Mouse (Mus musculus): Measurements from ENCODE around the gene Nme6. TPM values are rescaled to one million over a fixed set of nuclear protein-coding genes. Genes with fewer than 3 reads are reported as not detected.

Nme6 gene
- polyA plus RNA-seq, 1 experiment from 2014 or later, result 53.4 TPM

DNA sequence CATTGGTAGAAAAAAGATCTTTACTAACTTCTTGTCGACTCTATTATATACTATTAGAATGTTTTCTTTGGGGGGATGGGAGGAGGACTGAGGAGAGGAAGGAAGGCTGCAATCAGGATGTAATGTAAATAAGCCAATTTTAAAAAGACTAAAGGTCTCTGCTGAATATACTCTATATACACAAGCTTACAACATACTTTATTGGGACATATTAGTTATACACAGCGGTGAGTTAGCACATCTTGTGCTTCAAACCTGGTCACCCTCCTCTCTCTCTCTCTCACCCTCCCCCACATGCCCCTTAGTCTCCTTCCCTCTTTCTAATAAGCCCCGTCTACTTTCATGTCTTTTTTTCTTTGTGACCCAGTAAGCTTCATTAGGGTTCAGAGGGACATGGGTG, 24.7 kb upstream of the Nme6 start:
- no peak overlapping the region for H3K9ac ChIP-seq (ENCODE audit: low read depth, low read length)
- H3K9me3 ChIP-seq (ENCODE audit: control insufficient read depth, low read length), result no peaks in the 10 kb centered on the region
- H3K36me3 ChIP-seq (ENCODE audit: control insufficient read depth, insufficient read depth, low read length), result no peaks in the 10 kb centered on the region
- no peaks in the 10 kb centered on the region for H3K27me3 ChIP-seq (replicated peaks; ENCODE audit: control insufficient read depth, insufficient read depth, low read length)
- 44% methylated on average over 3 of the region's 3 CpGs for WGBS
- DNase-seq (ENCODE audit: low spot score) (no peak), ATAC-seq (ENCODE audit: low read depth) (no peak)
- no peak overlapping the region for H3K27ac ChIP-seq (replicated peaks; ENCODE audit: low read depth, low read length)
- H3K4me3 ChIP-seq (ENCODE audit: low read depth, low read length), result no peak overlapping the region
- H3K4me2 ChIP-seq (ENCODE audit: low read depth, low read length), result no peak overlapping the region
- no peaks in the 10 kb centered on the region for H3K4me1 ChIP-seq (ENCODE audit: control insufficient read depth, insufficient read depth, low read length)

DNA sequence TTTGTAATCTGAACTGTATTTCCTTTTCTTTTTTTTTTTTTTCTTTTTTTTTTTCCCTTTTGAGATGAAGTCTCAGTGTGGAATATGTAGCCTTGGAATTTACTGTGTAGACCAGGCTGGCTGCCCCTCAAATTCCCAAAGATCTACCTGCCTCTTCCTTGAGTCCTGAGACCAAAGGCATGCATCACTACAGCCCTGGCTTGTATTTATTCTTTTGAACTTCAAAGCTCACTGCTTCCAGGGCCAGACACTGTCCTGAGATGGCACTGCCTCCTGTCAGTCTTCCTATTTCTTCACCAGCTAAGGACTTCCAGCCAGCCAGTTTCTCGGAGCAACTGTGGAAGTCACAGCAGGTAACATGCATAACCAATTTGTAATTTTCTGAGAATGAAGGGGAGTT, 20.6 kb upstream of the Nme6 start, which contains the start of gene Spink8:
TSS of gene Spink8 (plus strand) at position 301 of the 400 bp plus-strand sequence.
- DNase-seq (ENCODE audit: low spot score), result no peak
- Histone ChIP-seq H3K9me3 (ENCODE audit: control insufficient read depth, low read length) (no peaks in the 10 kb centered on the region), H3K9ac (ENCODE audit: low read depth, low read length) (no peak within 1 kb of the TSS), H3K27ac (replicated peaks; ENCODE audit: low read depth, low read length) (no peak within 1 kb of the TSS), H3K36me3 (ENCODE audit: control insufficient read depth, insufficient read depth, low read length) (no peaks in the 10 kb centered on the region), H3K4me1 (ENCODE audit: control insufficient read depth, insufficient read depth, low read length) (no peaks in the 10 kb centered on the region), H3K27me3 (replicated peaks; ENCODE audit: control insufficient read depth, insufficient read depth, low read length) (no peaks in the 10 kb centered on the region), H3K4me2 (ENCODE audit: low read depth, low read length) (no peak within 1 kb of the TSS), H3K4me3 (ENCODE audit: low read depth, low read length) (no peak within 1 kb of the TSS)
- WGBS, result 55% methylated on average over 1 of the region's 1 CpGs
- no peak for ATAC-seq (ENCODE audit: low read depth)

DNA sequence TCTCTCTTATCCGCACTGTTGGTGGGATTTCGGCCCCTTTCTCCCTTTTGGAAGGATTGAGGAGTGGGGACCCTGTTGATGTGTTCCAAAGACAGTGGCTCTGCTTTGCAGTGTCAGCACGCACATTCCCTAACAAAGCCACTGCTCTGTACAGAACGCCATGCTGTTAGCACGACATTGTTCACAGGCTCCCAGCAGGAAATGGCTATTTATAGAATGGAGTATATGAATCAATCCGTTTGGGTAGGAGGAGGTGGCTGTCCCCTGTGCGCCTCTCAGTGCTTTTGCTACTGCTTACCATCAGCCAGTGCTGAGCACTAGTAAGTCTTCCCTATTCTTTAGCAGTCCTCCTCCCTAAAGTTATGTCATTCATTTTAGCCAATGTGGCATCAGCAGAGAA, 19.1 kb upstream of the Nme6 start:
- DNase-seq (ENCODE audit: low spot score) (no peak), ATAC-seq (ENCODE audit: low read depth) (no peak)
- Histone ChIP-seq H3K27me3 (replicated peaks; ENCODE audit: control insufficient read depth, insufficient read depth, low read length) (no peaks in the 10 kb centered on the region), H3K36me3 (ENCODE audit: control insufficient read depth, insufficient read depth, low read length) (no peaks in the 10 kb centered on the region), H3K4me2 (ENCODE audit: low read depth, low read length) (no peak overlapping the region), H3K27ac (replicated peaks; ENCODE audit: low read depth, low read length) (no peak overlapping the region), H3K9me3 (ENCODE audit: control insufficient read depth, low read length) (no peaks in the 10 kb centered on the region), H3K4me1 (ENCODE audit: control insufficient read depth, insufficient read depth, low read length) (no peaks in the 10 kb centered on the region), H3K4me3 (ENCODE audit: low read depth, low read length) (no peak overlapping the region), H3K9ac (ENCODE audit: low read depth, low read length) (no peak overlapping the region)
- WGBS, result 54% methylated on average over 7 of the region's 7 CpGs

DNA sequence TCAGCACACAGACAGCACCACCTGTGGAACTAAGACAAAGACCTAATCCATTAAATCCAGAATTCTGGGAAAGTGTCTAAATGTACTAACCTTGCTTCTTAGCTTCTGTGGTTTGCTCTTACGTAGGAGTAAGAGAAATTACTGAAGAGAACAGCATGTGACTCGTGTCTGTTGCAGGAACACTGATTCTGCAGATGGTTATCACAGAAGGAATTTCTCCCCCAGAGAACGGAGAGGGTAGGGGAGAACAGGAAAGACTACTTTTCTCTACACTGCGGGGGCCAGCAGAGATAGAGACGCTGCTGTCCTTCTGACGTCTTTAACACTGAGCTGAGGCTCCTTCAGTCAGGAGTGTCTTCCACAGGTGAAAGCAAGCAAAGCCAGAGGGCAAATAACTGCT, 16.2 kb upstream of the Nme6 start:
- no peaks in the 10 kb centered on the region for H3K4me1 ChIP-seq (ENCODE audit: control insufficient read depth, insufficient read depth, low read length)
- no peaks in the 10 kb centered on the region for H3K36me3 ChIP-seq (ENCODE audit: control insufficient read depth, insufficient read depth, low read length)
- 57% methylated on average over 6 of the region's 6 CpGs for WGBS
- H3K9me3 ChIP-seq (ENCODE audit: control insufficient read depth, low read length), result no peaks in the 10 kb centered on the region
- H3K9ac ChIP-seq (ENCODE audit: low read depth, low read length), result no peak overlapping the region
- H3K4me3 ChIP-seq (ENCODE audit: low read depth, low read length), result no peak overlapping the region
- DNase-seq (ENCODE audit: low spot score), result peak; percentile 9
- no peak for ATAC-seq (ENCODE audit: low read depth)
- no peak overlapping the region for H3K4me2 ChIP-seq (ENCODE audit: low read depth, low read length)
- no peaks in the 10 kb centered on the region for H3K27me3 ChIP-seq (replicated peaks; ENCODE audit: control insufficient read depth, insufficient read depth, low read length)
- H3K27ac ChIP-seq (replicated peaks; ENCODE audit: low read depth, low read length), result no peak overlapping the region

DNA sequence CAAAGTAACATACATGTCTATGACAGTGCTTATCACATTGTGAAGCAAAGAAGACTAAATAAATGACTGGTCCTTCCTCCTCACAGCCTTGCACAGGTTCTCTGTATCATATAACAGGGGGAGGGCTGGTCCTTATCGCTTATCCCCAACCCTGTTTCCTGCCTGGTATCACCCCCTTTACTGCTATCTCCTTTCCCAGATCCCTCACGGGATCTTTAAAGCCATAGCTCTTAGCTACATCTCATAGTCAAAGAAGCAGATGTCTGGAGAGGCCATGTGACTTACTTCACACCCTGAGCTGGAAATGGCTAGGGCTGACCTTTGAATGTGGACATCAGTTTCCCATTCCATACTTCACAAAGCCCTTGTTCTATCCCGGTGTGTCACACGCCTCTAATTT, 6.8 kb upstream of the Nme6 start:
- H3K4me1 ChIP-seq (ENCODE audit: control insufficient read depth, insufficient read depth, low read length), result no peaks in the 10 kb centered on the region
- H3K27me3 ChIP-seq (replicated peaks; ENCODE audit: control insufficient read depth, insufficient read depth, low read length), result no peaks in the 10 kb centered on the region
- no peaks in the 10 kb centered on the region for H3K36me3 ChIP-seq (ENCODE audit: control insufficient read depth, insufficient read depth, low read length)
- no peak overlapping the region for H3K4me3 ChIP-seq (ENCODE audit: low read depth, low read length)
- H3K4me2 ChIP-seq (ENCODE audit: low read depth, low read length), result no peak overlapping the region
- no peak overlapping the region for H3K27ac ChIP-seq (replicated peaks; ENCODE audit: low read depth, low read length)
- ATAC-seq (ENCODE audit: low read depth) (no peak), DNase-seq (ENCODE audit: low spot score) (no peak)
- H3K9me3 ChIP-seq (ENCODE audit: control insufficient read depth, low read length), result no peaks in the 10 kb centered on the region
- no peak overlapping the region for H3K9ac ChIP-seq (ENCODE audit: low read depth, low read length)
- 64% methylated on average over 4 of the region's 4 CpGs for WGBS

DNA sequence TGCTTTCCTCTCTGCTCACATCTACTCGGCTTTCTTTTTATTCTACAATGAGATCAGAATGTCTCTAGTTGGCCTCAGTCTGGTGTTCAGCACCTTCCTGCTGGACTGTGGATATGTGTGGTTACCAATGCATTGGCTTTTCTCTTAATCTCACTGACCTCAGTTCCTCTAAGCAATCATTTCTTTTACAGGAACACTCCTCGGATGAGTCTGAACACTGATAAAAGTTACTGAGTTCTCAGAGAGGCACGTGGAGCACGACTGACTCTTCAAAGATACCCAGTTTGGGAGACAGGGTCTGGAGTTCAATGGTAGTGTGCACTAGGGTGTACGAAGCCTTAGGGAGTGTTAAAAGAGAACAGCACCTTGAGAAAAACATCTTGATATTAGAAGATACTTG, 6.4 kb upstream of the Nme6 start:
- no peak overlapping the region for H3K4me2 ChIP-seq (ENCODE audit: low read depth, low read length)
- H3K4me3 ChIP-seq (ENCODE audit: low read depth, low read length), result no peak overlapping the region
- H3K9me3 ChIP-seq (ENCODE audit: control insufficient read depth, low read length), result no peaks in the 10 kb centered on the region
- H3K27me3 ChIP-seq (replicated peaks; ENCODE audit: control insufficient read depth, insufficient read depth, low read length), result no peaks in the 10 kb centered on the region
- no peak for ATAC-seq (ENCODE audit: low read depth)
- no peaks in the 10 kb centered on the region for H3K36me3 ChIP-seq (ENCODE audit: control insufficient read depth, insufficient read depth, low read length)
- no peak overlapping the region for H3K9ac ChIP-seq (ENCODE audit: low read depth, low read length)
- 73% methylated on average over 5 of the region's 5 CpGs for WGBS
- no peak overlapping the region for H3K27ac ChIP-seq (replicated peaks; ENCODE audit: low read depth, low read length)
- no peak for DNase-seq (ENCODE audit: low spot score)
- H3K4me1 ChIP-seq (ENCODE audit: control insufficient read depth, insufficient read depth, low read length), result no peaks in the 10 kb centered on the region

DNA sequence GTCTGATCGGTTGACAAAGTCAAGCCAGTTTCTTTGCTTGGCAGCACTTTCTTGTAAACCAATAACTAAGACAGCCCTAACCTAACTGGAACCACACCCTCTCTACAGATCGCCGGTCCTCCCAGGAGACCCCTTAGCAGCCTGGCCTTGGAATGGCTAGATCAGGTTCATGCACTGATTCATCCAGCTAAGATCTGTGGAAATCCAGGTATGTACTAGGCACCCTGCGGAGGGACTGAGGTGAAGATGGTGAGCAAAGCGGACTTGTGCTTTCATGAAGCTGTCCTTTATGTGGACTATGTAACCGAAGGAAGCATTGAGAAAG, 501 bp downstream of the Nme6 start:
- peak overlapping the region; percentile 66 for H3K4me3 ChIP-seq (ENCODE audit: low read depth, low read length)
- H3K27ac ChIP-seq (replicated peaks; ENCODE audit: low read depth, low read length), result peak overlapping the region; percentile 87; the same call in 1 of the 2 replicates
- 6% methylated on average over 6 of the region's 6 CpGs for WGBS
- peak overlapping the region; percentile 95 for H3K4me2 ChIP-seq (ENCODE audit: low read depth, low read length)
- DNase-seq (ENCODE audit: low spot score) (no peak), ATAC-seq (ENCODE audit: low read depth) (peak; percentile 45; the same call in 1 of the 2 replicates)
- H3K9me3 ChIP-seq (ENCODE audit: control insufficient read depth, low read length), result no peaks in the 10 kb centered on the region
- peaks cover 28% of the 10 kb centered on the region for H3K36me3 ChIP-seq (ENCODE audit: control insufficient read depth, insufficient read depth, low read length)
- H3K9ac ChIP-seq (ENCODE audit: low read depth, low read length), result peak overlapping the region; percentile 72
- no peaks in the 10 kb centered on the region for H3K27me3 ChIP-seq (replicated peaks; ENCODE audit: control insufficient read depth, insufficient read depth, low read length)
- H3K4me1 ChIP-seq (ENCODE audit: control insufficient read depth, insufficient read depth, low read length), result peaks cover 3% of the 10 kb centered on the region; the same call in 1 of the 2 replicates

DNA sequence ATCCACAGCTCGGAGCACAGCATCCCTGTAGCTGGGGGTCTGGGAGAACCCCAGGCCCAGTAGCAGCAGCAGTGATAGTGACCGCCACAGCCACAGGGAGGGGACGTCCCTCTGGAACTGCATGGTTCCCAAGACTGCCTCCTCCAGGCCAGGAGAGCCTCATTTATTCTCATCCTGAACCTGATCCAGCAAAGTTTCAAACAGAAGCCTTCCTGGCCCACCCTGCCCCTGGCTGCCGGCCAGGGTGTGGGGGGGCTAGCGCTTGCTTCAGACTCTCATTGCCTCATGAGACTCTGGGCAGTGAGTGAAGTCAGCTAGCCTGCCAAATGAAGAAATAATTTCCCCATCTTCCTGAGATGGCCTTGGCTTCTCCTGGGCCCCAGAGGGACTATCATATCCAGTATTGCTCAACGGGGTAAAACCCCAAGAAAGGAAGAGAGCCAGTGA, 16.8 kb downstream of the Nme6 start, which contains the start of gene Camp:
TSS of gene Camp (minus strand) at position 306 of the 447 bp plus-strand sequence.
- 39% methylated on average over 6 of the region's 6 CpGs for WGBS
- H3K9ac ChIP-seq (ENCODE audit: low read depth, low read length), result no peak within 1 kb of the TSS
- ATAC-seq (ENCODE audit: low read depth) (peak; percentile 74; the same call in 1 of the 2 replicates), DNase-seq (ENCODE audit: low spot score) (peak; percentile 75)
- no peaks in the 10 kb centered on the region for H3K9me3 ChIP-seq (ENCODE audit: control insufficient read depth, low read length)
- peaks cover 1% of the 10 kb centered on the region; the same call in 1 of the 2 replicates for H3K36me3 ChIP-seq (ENCODE audit: control insufficient read depth, insufficient read depth, low read length)
- H3K27me3 ChIP-seq (replicated peaks; ENCODE audit: control insufficient read depth, insufficient read depth, low read length), result no peaks in the 10 kb centered on the region
- peaks cover 3% of the 10 kb centered on the region; the same call in 1 of the 2 replicates for H3K4me1 ChIP-seq (ENCODE audit: control insufficient read depth, insufficient read depth, low read length)
- no peak within 1 kb of the TSS for H3K4me2 ChIP-seq (ENCODE audit: low read depth, low read length)
- H3K4me3 ChIP-seq (ENCODE audit: low read depth, low read length), result no peak within 1 kb of the TSS
- H3K27ac ChIP-seq (replicated peaks; ENCODE audit: low read depth, low read length), result no peak within 1 kb of the TSS

DNA sequence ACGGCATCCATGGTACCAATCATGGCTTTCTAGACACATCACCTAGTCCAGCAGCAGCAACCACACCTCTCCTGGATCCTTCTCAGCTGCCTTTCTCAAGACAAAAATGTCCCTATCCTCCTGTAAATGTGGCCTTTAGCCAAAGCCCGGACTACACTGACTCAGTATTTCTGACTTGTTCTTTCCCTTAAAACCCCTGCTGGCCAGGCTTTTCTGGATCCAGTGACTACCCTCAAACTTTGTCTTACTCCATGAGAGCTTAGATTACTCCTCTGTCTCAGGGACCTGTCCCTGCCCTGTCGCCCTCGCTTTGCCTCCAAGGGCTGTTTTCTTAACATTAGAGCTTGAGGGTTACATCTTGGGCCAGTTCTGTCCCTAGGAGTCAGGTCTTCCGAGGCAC, 17.6 kb downstream of the Nme6 start:
- no peak for ATAC-seq (ENCODE audit: low read depth)
- no peaks in the 10 kb centered on the region for H3K36me3 ChIP-seq (ENCODE audit: control insufficient read depth, insufficient read depth, low read length)
- WGBS, result 82% methylated on average over 5 of the region's 5 CpGs
- no peak overlapping the region for H3K4me3 ChIP-seq (ENCODE audit: low read depth, low read length)
- no peak overlapping the region for H3K9ac ChIP-seq (ENCODE audit: low read depth, low read length)
- H3K4me2 ChIP-seq (ENCODE audit: low read depth, low read length), result no peak overlapping the region
- peaks cover 3% of the 10 kb centered on the region; the same call in 1 of the 2 replicates for H3K4me1 ChIP-seq (ENCODE audit: control insufficient read depth, insufficient read depth, low read length)
- no peak for DNase-seq (ENCODE audit: low spot score)
- no peaks in the 10 kb centered on the region for H3K9me3 ChIP-seq (ENCODE audit: control insufficient read depth, low read length)
- H3K27me3 ChIP-seq (replicated peaks; ENCODE audit: control insufficient read depth, insufficient read depth, low read length), result no peaks in the 10 kb centered on the region
- H3K27ac ChIP-seq (replicated peaks; ENCODE audit: low read depth, low read length), result no peak overlapping the region

All from embryonic facial prominence, embryonic 14.5 days (tissue).